Mouse (Mus musculus) heart, adult 2 months (tissue): ENCODE measurements around the gene Zswim8.

Experiments
- EP300 ChIP-seq: fragments of 200-500 bp; IDR thresholded peaks from 2 replicates; pipeline ENCODE4 v1.6.1; 2011; ENCODE audit warnings: low read depth, low read length, control low read depth; ENCODE audit not compliant: insufficient read depth
- POLR2A ChIP-seq: fragments of 200-500 bp; IDR thresholded peaks from 2 replicates; pipeline ENCODE4 v1.6.1; 2011; ENCODE audit warnings: mild to moderate bottlenecking, low read depth, low read length, control low read depth; ENCODE audit not compliant: insufficient read depth

GRCm38 (mm10) chr14:20658902-20659301 lies 48.5 kb upstream of the Zswim8 start:
- TF ChIP-seq EP300 (no peak), POLR2A (0 out of 2 replicates have a peak, but pooled peaks have one; percentile 36)
